Mouse (Mus musculus): Measurements from ENCODE around the gene Mpnd.

Gene Mpnd

DNA sequence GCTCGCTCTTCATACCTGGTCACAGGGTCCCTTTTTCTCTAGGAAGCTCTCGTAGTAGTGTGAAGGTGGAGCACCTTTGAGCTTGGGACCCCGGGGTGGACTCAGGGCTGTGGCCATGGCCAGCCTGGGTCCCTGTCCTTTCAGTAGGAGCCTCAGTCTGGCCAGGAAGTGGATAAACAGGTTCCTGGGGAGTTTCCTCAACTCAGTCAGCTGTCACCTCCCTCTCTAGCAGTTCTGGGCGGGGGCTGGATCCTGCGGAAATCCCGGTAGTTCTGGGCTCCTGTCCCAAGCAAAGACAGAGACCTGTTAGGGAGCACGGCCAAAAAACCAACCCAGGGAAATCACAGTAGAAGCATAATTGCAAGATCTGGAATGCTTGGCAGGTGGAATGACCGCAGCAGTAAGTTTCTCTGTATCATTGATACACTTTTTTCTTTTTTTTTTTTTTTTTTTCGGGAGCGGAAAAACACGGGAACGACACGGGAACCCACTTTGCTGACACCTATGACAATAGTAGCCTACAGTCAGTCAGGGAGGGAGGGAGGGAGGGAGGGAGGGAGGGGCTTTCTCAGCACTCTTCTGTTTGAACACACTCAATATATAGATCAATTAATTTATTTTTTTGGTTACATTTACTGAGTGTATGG, at the start of gene Mpnd, which contains the start of gene Stap2:
Gene Mpnd (plus strand): TSS at position 297 of the 647 bp plus-strand sequence.
Gene Stap2 (minus strand): TSS at position 170 of the 647 bp plus-strand sequence.
- peak; percentile 69 for DNase-seq (ENCODE audit: low read depth, low spot score)

DNA sequence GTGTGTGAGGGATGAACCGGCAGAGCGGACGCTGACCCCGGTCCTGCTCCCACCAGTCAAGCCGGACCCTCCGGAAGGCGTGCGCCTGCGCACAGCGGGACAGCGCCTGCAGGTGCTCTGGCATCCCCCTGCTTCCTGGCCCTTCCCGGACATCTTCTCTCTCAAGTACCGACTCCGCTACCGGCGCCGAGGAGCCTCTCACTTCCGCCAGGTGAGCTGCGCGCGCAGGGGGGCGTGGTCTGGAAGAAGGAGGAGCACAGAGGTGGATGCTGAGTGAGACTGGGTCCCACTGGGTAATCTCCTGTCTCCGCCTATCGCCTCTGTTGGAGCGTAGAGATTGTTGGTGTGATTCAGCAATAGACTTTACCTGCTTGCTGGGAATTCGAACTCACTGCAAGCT, 49.4 kb upstream of the Mpnd start:
- no peak for DNase-seq (ENCODE audit: low read depth, low spot score)

DNA sequence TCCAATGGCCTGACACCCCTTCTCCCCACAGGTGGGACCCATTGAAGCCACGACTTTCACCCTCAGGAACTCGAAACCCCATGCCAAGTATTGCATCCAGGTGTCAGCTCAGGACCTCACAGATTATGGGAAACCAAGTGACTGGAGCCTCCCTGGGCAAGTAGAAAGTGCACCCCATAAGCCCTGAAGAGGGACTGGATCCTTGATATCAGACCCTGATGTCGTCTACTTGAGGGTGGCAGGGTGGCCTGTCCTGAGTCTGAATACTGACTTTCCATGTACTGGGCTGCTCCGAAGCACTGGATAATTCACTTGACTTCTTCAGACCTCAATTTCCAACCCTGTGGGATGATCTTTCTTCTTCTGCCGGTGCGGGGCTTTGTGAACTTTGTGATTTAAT, 48.9 kb upstream of the Mpnd start:
- DNase-seq (ENCODE audit: low read depth, low spot score) = no peak

DNA sequence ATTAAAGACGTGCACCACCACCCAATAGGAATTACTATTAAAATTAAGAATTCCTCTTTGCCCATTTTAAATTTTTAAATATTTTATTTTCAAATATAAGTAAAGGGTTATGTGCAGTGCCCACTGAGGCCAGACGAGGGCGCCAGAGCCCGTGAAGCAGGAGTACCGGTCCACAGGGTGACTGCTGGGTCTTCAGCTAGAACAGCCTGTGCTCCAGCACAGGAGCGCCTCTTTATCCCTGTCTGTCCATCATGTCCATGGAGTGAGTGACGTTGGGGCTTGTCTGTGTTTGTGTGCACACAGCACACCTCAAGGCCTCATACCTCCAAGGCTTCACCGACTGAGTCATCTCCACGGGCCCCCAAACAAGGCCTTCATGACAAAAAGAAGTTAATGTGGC, 48.3 kb upstream of the Mpnd start:
- peak; percentile 73 for DNase-seq (ENCODE audit: low read depth, low spot score)

DNA sequence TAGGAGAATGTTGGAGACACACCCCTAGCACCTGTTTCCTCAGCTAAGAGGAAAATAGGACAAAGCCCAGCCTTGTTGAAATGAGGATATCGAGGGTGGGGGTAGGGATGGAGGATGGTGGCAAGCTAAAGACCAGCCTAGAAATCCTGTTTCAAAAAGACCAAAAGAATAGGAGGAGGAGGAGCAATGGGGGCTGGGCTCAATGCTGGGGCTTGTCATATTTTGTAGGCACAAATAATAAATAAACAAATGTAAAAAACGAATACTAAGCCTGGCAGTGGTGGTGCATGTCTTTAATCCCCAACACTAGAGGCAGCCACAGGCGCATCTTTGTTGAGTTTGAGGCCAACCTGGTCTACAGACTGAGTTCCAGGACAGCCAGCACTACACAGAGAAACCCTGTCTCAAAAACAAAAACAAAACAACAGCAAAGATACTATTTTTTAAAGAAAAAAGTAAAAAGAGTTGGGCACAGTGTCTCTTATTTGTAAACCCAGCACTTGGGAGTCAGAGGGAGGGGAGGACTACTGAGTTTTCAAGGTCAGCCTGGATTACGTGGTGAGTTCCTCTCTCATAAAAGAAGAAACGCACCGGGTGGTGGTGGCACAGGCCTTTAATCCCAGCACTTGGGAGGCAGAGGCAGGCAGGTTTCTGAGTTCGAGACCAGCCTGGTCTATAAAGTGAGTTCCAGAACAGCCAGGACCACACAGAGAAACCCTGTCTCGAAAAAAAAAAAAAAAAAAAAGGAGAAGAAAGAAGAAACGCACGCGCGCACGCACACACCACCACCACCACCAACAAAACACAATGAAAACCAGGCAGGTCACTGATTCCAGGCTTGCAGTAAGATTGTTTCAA, 47.6 kb upstream of the Mpnd start:
- DNase-seq (ENCODE audit: low read depth, low spot score) = no peak

DNA sequence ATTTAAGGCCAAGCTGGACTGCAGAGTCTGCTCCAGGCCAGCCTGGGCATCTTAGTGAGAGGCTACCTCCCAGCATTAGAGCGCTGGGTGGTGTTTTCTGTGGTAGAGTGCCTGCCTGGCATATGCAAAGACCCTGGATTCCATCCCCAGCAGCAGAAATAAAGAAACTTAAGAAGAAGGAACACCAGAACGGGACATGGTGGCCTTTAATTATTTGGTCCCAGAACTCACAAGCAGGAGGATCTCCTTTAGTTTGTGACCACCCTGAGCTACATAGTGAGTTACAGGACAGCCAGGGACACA, 47.0 kb upstream of the Mpnd start:
- DNase-seq (ENCODE audit: low read depth, low spot score) = no peak

DNA sequence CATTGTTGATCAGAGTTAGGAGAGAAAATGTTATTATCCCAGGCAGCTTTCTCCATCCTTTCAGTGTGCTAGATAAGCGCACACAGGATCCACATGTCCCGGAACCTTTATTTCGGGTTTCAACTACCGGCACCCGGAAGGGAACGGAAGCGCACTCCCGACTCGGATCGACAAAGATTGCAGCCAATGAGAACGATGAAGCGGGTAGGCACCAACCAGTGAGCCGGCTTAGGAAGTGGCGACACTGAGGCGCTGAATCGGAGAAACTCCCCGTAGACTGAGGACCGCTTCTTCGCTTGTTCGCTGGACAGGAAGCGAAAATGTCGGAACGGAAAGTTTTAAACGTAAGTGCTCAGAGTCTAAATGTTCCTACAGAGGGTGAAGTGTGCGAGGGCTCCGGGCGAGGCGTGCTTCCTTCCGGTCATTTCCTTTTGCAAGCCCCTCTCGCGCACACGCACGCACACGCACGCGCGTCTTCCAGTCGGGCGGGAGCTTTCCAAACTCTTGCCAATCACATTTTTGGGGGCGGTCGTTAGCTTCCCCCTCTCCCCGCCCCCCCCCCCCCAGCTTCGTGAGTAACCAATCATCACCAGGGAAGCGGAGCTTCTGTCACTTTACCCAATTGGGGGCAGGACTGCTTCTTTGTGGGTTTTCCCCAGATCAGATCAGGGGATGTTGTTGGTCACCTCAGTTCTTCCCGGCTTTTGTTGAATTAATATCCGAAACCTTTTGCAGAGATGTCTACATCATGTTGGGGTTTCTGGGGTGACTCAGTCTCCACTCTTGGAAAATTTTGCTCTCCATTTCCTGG, 46.4 kb upstream of the Mpnd start, which contains the start of gene Yju2:
Gene Yju2 (plus strand): TSS at position 182 of the 811 bp plus-strand sequence.
- DNase-seq (ENCODE audit: low read depth, low spot score) = peak; percentile 96

DNA sequence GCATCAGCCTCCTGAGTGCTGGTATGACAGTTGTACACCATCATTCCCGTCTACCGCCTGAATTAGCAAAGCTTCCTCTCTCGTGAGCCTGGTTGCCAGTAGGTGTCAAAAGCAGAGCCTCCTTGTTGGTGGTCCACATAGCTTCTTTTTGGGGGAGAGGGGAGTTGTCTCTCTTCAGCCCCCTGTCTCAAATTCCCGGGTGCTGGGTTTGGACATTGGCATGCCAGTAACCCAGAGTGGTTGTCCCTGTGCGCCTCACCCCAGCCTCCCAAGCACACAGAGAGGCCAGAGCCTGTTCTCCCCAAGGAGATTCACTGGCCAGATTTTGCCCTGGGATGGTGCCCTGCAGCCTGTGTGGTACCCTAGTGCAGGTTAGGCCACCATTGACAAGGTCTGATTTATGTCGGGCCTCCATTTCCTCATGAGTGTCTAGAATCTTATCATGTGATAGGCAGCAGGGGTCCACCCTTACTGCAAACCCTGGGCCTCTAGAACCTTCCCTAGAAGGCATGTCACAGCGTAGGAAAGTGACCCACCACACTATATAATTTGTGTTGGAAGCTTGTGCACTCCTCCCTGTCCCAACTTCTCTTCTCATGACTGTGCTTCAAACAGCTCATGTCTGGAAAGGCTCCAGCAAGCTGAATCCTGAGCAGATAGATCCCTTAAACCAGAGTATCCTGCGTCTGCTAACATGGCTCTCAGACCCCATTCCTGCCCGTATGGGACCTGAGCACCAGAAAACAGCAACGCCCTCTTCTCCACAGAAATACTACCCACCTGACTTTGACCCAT, 45.4 kb upstream of the Mpnd start:
- no peak for DNase-seq (ENCODE audit: low read depth, low spot score)

DNA sequence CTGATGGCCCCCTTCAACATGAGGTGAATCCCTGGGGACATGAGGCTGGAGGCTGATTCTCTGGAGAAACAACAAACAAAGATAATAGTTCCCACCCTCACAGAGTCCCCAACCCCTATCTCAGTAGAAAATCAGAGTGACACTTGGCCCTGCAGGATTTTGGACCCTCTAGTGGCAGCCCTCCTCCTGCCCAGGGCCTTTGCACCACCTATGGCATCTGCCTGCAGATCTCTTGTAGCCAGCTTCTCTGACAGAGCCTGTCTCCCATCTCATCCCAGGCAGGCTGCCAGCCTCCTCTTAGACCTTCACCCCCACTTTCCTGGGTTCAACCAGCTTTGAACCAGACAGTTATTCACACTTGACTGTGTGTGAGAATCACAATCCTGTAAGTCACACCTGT, 44.7 kb upstream of the Mpnd start:
- no peak for DNase-seq (ENCODE audit: low read depth, low spot score)

DNA sequence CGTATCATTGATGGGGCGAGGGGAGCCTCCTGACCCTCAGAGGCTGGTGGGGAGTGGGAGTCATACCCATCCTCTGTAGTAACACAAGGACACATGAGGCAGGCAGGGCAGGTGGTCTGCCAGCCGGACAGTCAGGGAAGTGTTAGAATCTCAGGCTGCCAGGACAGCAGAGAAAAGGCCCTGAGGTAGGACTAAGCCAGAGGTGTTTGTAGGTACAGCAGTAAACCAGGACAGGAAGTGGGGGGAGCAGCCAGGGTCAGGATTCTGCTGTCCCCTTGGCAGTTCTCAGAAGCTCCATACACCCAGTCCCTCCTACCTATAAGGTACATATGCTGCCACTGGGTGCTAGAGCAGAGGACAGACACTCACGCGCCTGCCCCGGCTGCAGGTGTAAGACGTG, 43.9 kb upstream of the Mpnd start:
- DNase-seq (ENCODE audit: low read depth, low spot score) = no peak

DNA sequence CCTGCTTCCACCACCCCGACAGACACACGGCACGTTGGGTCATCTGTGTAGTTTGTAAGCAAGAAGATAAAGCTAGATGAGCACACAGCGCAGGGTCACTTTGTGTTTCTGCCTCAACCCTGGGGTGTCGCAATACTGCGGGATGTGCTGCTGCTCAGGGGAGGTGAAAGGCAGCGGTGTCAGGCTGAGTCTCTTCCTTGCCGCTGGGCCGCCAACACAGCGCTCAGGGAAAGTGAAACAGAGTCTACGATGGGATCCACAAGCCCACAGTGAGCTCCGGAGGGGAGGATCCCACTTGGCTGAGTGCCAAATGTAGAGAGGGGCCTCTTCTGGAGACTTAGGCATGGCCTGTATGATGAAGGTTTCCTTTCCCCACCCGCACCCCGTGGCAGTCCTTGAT, 42.3 kb upstream of the Mpnd start:
- no peak for DNase-seq (ENCODE audit: low read depth, low spot score)

DNA sequence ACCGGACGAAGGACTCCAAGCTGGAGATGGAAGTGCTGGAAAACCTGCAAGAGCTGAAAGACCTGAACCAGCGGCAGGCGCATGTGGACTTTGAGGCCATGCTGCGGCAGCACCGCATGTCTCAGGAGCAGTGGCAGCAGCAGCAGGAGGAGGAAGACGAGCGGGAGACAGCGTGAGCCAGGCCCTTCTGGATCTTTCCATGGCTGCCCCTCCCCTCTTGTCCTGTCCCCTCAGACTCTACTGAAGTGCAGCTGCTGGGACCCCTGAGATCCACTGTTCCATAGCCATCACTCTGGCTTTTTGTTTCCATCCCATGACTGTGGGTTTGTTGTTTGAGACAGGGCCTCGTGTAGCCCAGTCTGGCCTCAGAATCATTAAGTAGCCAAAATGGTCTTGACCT, 41.0 kb upstream of the Mpnd start:
- DNase-seq (ENCODE audit: low read depth, low spot score) = no peak

DNA sequence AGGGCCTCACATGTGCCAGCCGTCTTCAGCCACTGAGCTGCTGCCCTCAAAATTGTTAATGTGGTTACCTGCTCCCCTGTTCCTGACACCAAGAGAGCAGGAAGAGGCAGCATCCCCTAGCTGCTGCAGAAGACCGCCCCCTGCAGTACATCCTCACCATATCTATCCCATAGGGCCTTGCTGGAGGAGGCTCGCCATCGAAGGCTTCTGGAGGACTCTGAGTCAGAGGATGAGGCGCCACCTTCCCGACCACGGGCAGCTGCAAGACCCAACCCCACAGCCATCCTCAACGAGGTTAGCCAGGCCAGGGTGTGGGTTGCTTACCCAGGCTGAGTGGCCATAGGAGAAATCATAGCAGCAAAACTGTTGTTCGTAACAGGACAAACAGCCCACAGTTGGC, 40.5 kb upstream of the Mpnd start:
- DNase-seq (ENCODE audit: low read depth, low spot score) = no peak

DNA sequence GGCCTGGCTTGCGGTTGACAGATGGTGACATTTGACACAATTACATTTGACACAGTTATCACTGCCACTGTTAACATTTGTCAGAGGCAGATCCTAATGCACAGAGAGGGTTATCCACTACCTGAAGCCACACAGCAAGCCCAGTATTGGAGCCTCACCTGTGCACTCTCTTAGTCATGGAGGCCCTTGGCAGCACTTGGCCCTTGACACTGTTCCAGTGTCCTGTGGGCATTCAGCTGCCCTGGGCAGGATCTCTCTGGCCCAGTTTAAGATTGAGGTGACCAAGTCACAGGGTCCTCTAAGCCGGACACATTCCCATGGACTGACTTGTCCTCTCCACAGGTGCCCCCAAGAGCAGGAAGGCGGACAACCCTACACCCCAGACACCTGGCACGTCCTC, 38.3 kb upstream of the Mpnd start:
- no peak for DNase-seq (ENCODE audit: low read depth, low spot score)

DNA sequence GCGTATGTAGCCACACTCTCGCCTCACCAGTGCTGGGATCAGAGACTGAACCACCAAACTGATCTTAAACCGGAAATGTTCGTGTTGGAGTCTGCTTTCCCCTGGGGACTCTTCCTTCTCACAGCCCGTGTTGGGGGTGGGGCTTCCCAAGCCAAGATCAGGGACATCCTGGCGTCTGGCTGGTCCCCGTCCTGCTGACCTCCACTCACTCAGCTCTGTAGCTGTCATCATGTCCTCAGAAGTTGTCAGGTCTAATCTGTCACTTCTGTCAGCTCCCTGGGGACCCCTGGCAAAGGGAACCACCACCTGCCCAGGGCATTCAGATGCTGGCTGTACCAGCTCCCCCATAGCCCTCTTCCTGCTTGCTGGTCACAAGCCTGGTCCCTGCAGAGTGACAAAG, 37.3 kb upstream of the Mpnd start:
- DNase-seq (ENCODE audit: low read depth, low spot score) = no peak

DNA sequence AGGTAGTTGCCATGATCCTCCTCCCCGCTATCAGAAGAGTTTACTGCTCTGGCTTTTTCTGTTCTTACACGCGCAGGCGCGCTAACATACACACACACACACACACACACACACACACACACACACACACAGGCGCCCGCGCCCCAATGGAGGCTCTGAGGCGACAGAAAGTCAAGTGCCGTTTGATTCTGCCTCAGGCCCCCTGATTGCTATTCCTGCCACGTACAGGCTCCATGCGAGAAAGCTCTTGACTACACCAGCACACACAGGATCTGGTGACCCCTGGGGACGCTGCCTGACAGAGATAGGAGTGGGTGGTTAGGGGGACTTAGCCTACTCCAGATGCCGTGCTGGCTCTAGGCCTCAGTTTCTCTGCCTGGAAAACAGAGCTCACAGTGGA, 36.0 kb upstream of the Mpnd start:
- no peak for DNase-seq (ENCODE audit: low read depth, low spot score)

DNA sequence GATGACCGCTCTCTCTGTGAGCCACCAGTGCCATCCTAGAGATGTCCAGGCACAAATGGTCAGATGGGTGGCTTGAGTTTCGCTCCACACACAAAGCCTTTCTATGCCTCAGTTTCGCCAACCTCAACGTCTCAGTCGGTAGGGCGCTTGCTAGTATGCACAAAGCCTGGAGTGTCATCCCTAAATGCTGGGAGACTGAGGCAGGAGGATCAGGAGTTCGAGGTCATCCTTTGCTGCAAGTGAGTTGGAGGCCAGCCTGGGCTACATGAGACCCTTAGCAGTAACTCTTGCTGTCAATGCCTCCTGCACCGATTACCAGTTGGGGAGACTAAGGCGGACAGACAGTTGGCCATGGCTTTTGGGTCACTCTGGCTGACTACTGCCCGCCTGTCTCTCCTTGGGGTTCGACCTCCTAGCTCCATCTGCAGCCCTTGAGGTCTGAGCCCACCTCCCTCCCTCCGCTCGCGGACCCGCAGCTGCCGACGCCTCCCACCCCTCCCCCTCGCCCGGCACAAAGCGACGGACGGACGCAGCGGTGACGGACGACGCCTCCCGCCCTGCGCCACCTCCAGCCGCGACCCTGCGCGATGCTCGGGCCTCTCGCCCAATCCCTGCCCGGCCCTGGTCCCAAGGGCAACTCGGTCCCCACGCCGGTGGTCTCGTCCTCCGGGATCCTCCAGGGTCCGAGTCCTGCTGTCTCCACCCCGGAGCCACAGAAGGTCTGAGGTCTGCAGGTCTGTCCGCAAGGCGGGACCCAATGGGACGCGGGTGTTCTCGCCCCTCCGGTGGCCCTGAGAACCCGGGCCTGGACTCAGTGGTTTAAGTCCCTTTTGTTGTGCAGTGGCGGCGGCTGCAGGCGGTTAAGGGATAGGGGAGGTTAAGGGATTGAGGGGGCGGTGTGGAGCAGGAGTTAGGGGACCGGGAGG, 35.3 kb upstream of the Mpnd start, which contains the start of gene Shd:
Gene Shd (plus strand): TSS at position 502 of the 926 bp plus-strand sequence.
- no peak for DNase-seq (ENCODE audit: low read depth, low spot score)

DNA sequence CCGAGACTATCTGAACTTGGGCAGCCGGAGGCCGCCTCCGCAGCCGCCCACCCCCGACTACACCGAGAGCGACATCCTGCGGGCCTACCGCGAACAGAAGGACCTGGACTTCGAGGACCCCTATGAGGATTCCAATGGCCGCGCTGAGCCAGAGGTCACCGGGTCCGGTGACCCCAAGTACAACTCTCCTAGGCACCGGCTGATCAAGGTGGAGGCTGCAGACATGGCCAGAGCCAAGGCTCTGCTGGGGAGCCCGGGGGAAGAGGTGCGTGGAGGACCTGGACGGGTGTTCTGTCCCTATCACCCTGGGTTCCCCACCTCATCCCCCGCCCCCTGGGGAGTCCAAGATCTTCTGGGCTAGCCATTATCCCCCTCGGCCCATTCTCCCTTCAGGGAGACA, 34.1 kb upstream of the Mpnd start:
- no peak for DNase-seq (ENCODE audit: low read depth, low spot score)

DNA sequence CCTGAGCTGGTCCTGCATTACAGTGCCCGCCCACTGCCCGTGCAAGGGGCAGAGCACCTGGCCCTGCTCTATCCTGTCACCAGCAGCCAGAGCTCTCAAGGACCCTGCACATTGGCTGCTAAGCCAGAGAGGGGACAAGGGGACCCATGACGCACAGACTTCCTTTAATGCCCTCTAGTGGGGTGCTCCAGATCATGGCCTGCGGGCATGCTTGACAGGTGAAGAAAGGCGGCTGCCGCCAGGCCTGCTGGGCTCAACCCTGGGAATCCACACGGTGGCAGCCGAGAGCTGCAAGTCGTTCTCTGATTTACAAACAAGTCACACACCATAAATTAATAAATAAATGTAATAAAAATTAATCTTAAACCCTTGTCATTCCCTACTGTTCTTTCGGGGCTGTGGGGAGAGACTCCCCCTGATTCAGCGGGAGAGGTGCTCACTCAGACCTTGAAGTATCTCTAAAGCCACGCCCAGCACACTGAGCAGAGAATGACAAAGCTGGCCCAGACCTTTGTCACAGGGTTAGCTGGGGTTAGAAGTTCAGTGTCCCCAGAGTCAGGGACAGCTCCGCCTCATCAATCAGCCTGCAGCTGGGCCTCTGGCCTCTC, 29.2 kb upstream of the Mpnd start:
- DNase-seq (ENCODE audit: low read depth, low spot score) = peak; percentile 79

DNA sequence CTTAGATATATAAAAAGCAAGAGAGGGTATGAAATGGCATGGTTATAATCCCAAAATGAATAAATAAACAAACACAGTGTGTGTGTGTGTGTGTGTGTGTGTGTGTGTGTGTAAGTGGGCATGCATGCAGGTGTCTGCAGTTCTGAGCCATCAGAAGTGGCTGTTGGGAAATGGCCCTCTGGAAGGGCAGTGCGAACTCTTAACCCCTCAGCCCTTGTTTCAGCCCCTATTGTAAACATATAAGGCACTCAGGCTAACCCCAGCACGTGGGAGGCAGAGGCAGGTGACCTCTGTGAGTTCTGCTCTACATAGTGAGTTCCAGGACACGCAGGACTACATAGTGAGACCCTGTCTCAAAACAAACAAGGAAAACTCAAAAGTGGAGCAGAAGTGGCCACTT, 28.2 kb upstream of the Mpnd start:
- DNase-seq (ENCODE audit: low read depth, low spot score) = no peak
